Mouse (Mus musculus): ENCODE results near the gene Akt3.

Gene Akt3

GRCm38 (mm10) chr1:176992517-176992916 lies 265.5 kb downstream of the Akt3 start:
- no peak for ATAC-seq (ENCODE audit: insufficient number of reproducible peaks, low FRiP score, low TSS enrichment)

GRCm38 (mm10) chr1:176991473-176991872 lies 266.5 kb downstream of the Akt3 start:
- no peak for ATAC-seq (ENCODE audit: insufficient number of reproducible peaks, low FRiP score, low TSS enrichment)

- ATAC-seq (ENCODE audit: insufficient number of reproducible peaks, low FRiP score, low TSS enrichment), result no peak
Observed at GRCm38 (mm10) chr1:176986990-176987740, 270.8 kb downstream of the Akt3 start.

GRCm38 (mm10) chr1:176986275-176986674 lies 271.7 kb downstream of the Akt3 start:
- no peak for ATAC-seq (ENCODE audit: insufficient number of reproducible peaks, low FRiP score, low TSS enrichment)

- no peak for ATAC-seq (ENCODE audit: insufficient number of reproducible peaks, low FRiP score, low TSS enrichment)
Observed at GRCm38 (mm10) chr1:176985691-176986090, 272.3 kb downstream of the Akt3 start.

- ATAC-seq (ENCODE audit: insufficient number of reproducible peaks, low FRiP score, low TSS enrichment), result no peak
Observed at GRCm38 (mm10) chr1:176982671-176983070, 275.3 kb downstream of the Akt3 start.

GRCm38 (mm10) chr1:176981511-176981910 lies 276.5 kb downstream of the Akt3 start:
- no peak for ATAC-seq (ENCODE audit: insufficient number of reproducible peaks, low FRiP score, low TSS enrichment)

GRCm38 (mm10) chr1:176980801-176981400 lies 277.1 kb downstream of the Akt3 start:
- ATAC-seq (ENCODE audit: insufficient number of reproducible peaks, low FRiP score, low TSS enrichment), result no peak

GRCm38 (mm10) chr1:176980140-176980539 lies 277.9 kb downstream of the Akt3 start:
- ATAC-seq (ENCODE audit: insufficient number of reproducible peaks, low FRiP score, low TSS enrichment), result no peak

GRCm38 (mm10) chr1:176979235-176979634 lies 278.8 kb downstream of the Akt3 start:
- ATAC-seq (ENCODE audit: insufficient number of reproducible peaks, low FRiP score, low TSS enrichment), result no peak

- ATAC-seq (ENCODE audit: insufficient number of reproducible peaks, low FRiP score, low TSS enrichment), result no peak
Observed at GRCm38 (mm10) chr1:176973356-176974088, 284.5 kb downstream of the Akt3 start.

- no peak for ATAC-seq (ENCODE audit: insufficient number of reproducible peaks, low FRiP score, low TSS enrichment)
Observed at GRCm38 (mm10) chr1:176971479-176971797, 286.6 kb downstream of the Akt3 start.

- no peak for ATAC-seq (ENCODE audit: insufficient number of reproducible peaks, low FRiP score, low TSS enrichment)
Observed at GRCm38 (mm10) chr1:176970635-176971478, 287.1 kb downstream of the Akt3 start.

Measured in cerebellum, adult (tissue).